Mouse (Mus musculus): Measurements from ENCODE around the gene Zfp759. TPM values are rescaled to one million over a fixed set of nuclear protein-coding genes. Genes with fewer than 3 reads are reported as not detected.

Zfp759 gene
- 0.76 TPM for polyA plus RNA-seq (2015; fragmentation: Illumina TruSeq; extraction: RNeasy Lipid Tissue Mini Kit (QIAGEN cat#74804); ENCODE audit: insufficient read depth, low read depth, low replicate concordance)

GRCm38 (mm10) chr13:67121360-67121759, at the start of gene Zfp759:
Zfp759 (plus strand) TSS chr13:67121660.

DNA sequence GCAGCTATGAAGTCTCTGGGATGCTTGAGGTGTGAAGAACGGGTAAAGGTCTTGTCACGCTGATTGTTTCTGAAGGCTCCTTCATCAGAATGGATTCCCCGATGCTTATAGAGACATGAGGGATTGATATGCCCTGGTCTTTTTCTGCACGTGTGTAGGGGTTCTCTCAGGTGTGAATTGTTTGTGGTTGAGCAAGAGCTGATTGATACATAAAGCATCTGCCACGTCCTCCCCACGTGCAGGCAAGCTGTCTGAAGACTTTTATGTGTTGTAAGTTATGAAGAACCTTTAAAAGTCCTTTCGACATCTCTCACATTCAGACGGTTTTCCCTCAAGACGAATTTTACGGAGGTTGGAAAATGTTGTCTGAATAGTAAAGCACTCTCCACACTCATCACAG, 23.6 kb upstream of the Zfp759 start, which contains the start of gene Zfp708:
TSS of gene Zfp708 (minus strand) at position 101 of the 400 bp plus-strand sequence.

GRCm38 (mm10) chr13:67108194-67108820, 13.2 kb upstream of the Zfp759 start, which contains the start of gene Gm28557:
Gm28557 (minus strand) TSS chr13:67108604.

GRCm38 (mm10) chr13:67116163-67116562, 5.3 kb upstream of the Zfp759 start, which contains the start of gene Rslcan18:
Rslcan18 (minus strand) TSS chr13:67116263.

DNA sequence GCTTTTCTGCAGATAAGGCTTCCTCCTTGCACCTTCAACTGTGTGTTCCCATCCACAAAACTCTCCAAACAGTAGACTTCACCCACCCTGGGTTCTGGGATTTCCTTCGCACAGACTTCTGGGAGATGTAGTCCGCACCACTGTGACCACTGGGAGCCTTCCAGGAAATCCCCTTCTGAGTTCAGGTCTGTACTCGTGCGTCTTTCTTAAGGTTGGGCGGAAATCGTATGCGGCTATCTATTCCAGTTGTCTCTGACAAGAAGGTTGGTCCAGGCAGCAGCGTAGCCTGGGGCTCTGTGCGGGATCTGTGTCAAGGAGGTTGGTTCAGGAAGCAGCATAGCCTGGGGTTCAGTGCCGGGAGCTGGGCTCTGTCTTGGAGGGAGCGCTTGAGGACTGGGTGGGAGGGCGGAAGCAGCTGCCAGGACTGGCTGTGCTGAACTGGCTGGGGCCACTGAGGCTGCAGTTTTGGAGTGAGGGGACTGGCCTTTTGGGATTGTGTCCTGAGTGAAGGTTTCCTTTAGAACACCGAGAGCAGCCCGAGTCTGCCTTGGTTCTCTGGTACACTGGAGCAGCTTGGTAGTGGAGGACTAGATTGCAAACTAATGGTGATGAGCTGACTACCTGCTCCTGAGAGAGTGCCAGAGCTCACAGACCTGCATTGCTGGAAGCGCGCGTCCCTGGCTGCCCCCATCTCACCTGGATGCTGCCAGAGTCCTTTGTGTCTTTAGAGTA, 51.7 kb downstream of the Zfp759 start, which contains the start of gene Rsl1:
TSS of gene Rsl1 (plus strand) at position 192 of the 732 bp plus-strand sequence.

Other genes with a start within 250 kb of the Zfp759 start
- gene Gm10767, start 216.7 kb upstream of the Zfp759 start, polyA plus RNA-seq (2015; fragmentation: Illumina TruSeq; extraction: RNeasy Lipid Tissue Mini Kit (QIAGEN cat#74804); ENCODE audit: insufficient read depth, low read depth, low replicate concordance) = 1.1 TPM
- gene Zfp712, start 60.5 kb upstream of the Zfp759 start, polyA plus RNA-seq (2015; fragmentation: Illumina TruSeq; extraction: RNeasy Lipid Tissue Mini Kit (QIAGEN cat#74804); ENCODE audit: insufficient read depth, low read depth, low replicate concordance) = not detected
- 0.59 TPM for gene Zfp708, start 23.7 kb upstream of the Zfp759 start, polyA plus RNA-seq (2015; fragmentation: Illumina TruSeq; extraction: RNeasy Lipid Tissue Mini Kit (QIAGEN cat#74804); ENCODE audit: insufficient read depth, low read depth, low replicate concordance)
- gene Gm28557, start 13.1 kb upstream of the Zfp759 start, polyA plus RNA-seq (2015; fragmentation: Illumina TruSeq; extraction: RNeasy Lipid Tissue Mini Kit (QIAGEN cat#74804); ENCODE audit: insufficient read depth, low read depth, low replicate concordance) = 1.6 TPM
- not detected for gene Rslcan18, start 5.4 kb upstream of the Zfp759 start, polyA plus RNA-seq (2015; fragmentation: Illumina TruSeq; extraction: RNeasy Lipid Tissue Mini Kit (QIAGEN cat#74804); ENCODE audit: insufficient read depth, low read depth, low replicate concordance)
- gene Rsl1, start 51.5 kb downstream of the Zfp759 start, polyA plus RNA-seq (2015; fragmentation: Illumina TruSeq; extraction: RNeasy Lipid Tissue Mini Kit (QIAGEN cat#74804); ENCODE audit: insufficient read depth, low read depth, low replicate concordance) = 2.9 TPM
- gene Zfp455, start 72.8 kb downstream of the Zfp759 start, polyA plus RNA-seq (2015; fragmentation: Illumina TruSeq; extraction: RNeasy Lipid Tissue Mini Kit (QIAGEN cat#74804); ENCODE audit: insufficient read depth, low read depth, low replicate concordance) = 0.31 TPM
- gene Zfp458, start 156.8 kb downstream of the Zfp759 start, polyA plus RNA-seq (2015; fragmentation: Illumina TruSeq; extraction: RNeasy Lipid Tissue Mini Kit (QIAGEN cat#74804); ENCODE audit: insufficient read depth, low read depth, low replicate concordance) = 0.30 TPM
- not detected for gene Zfp457, start 184.8 kb downstream of the Zfp759 start, polyA plus RNA-seq (2015; fragmentation: Illumina TruSeq; extraction: RNeasy Lipid Tissue Mini Kit (QIAGEN cat#74804); ENCODE audit: insufficient read depth, low read depth, low replicate concordance)
- gene Zfp595, start 210.9 kb downstream of the Zfp759 start, polyA plus RNA-seq (2015; fragmentation: Illumina TruSeq; extraction: RNeasy Lipid Tissue Mini Kit (QIAGEN cat#74804); ENCODE audit: insufficient read depth, low read depth, low replicate concordance) = 1.4 TPM
- gene Gm28044, start 238.9 kb downstream of the Zfp759 start, polyA plus RNA-seq (2015; fragmentation: Illumina TruSeq; extraction: RNeasy Lipid Tissue Mini Kit (QIAGEN cat#74804); ENCODE audit: insufficient read depth, low read depth, low replicate concordance) = not detected
- gene Zfp953, start 238.9 kb downstream of the Zfp759 start, polyA plus RNA-seq (2015; fragmentation: Illumina TruSeq; extraction: RNeasy Lipid Tissue Mini Kit (QIAGEN cat#74804); ENCODE audit: insufficient read depth, low read depth, low replicate concordance) = 0.57 TPM